Mouse (Mus musculus) neural tube, embryonic 14.5 days (tissue): ENCODE results near the gene Gpn2. TPM values are rescaled to one million over a fixed set of nuclear protein-coding genes. Genes with fewer than 3 reads are reported as not detected.

Experiments
- ATAC-seq: fragments of 200-750 bp; cut with Nextera tagmentation; 2 replicates; pipeline ENCODE4 v1.8.0; 2017; ENCODE audit warnings: low read depth, mild to moderate bottlenecking, moderate TSS enrichment, moderate library complexity
- H3K27ac ChIP-seq: fragments of 300-500 bp; sonication (generic); 2 replicates; pipeline ENCODE4 v1.5.1; 2014; ENCODE audit warnings: low read depth, mild to moderate bottlenecking, control low read depth, low read length, moderate library complexity, mixed read lengths
- H3K27me3 ChIP-seq: fragments of 300-500 bp; sonication (generic); 2 replicates; pipeline ENCODE4 v1.6.1; 2014; ENCODE audit warnings: low read length; ENCODE audit not compliant: control insufficient read depth, insufficient read depth
- H3K36me3 ChIP-seq: fragments of 300-500 bp; sonication (generic); 2 replicates; pipeline ENCODE4 v1.6.1; 2014; ENCODE audit warnings: low read length, mixed read lengths; ENCODE audit not compliant: control insufficient read depth, insufficient read depth
- H3K4me1 ChIP-seq: fragments of 300-500 bp; sonication (generic); 2 replicates; pipeline ENCODE4 v1.6.1; 2014; ENCODE audit warnings: low read length; ENCODE audit not compliant: control insufficient read depth, insufficient read depth
- H3K4me2 ChIP-seq: fragments of 300-500 bp; sonication (generic); 2 replicates; pipeline ENCODE4 v1.6.1; 2014; ENCODE audit warnings: mild to moderate bottlenecking, low read depth, low read length, control low read depth
- H3K4me3 ChIP-seq: fragments of 300-500 bp; sonication (generic); 2 replicates; pipeline ENCODE4 v1.5.1; 2014; ENCODE audit warnings: low read depth, low read length, control low read depth, mixed read lengths
- H3K9ac ChIP-seq: fragments of 300-500 bp; sonication (generic); replicated peaks from 2 replicates; pipeline ENCODE4 v1.6.1; 2014; ENCODE audit warnings: low read depth, mild to moderate bottlenecking, control low read depth, low read length, mixed read lengths
- H3K9me3 ChIP-seq: fragments of 300-500 bp; sonication (generic); 2 replicates; pipeline ENCODE4 v1.6.1; 2016; ENCODE audit warnings: low read length; ENCODE audit not compliant: control insufficient read depth
- WGBS: fragments of 180-500 bp; shearing (Covaris S2); extraction: QIAGEN DNeasy Blood & Tissue Kit; methylation state at CpG from one replicate; pipeline ENCODE4 v1.1.7; 2014; 5-methylcytosine and 5-hydroxymethylcytosine counted together
- polyA plus RNA-seq: library from polyadenylated mRNA; unstranded; fragments of >200 nt; fragmentation: Nextera tagmentation; extraction: Ambion mirVana; gene quantifications from 2 replicates; pipeline ENCODE4 v1.2.1, GENCODE M21; 2014

Gpn2 gene
- polyA plus RNA-seq, 1 experiment from 2014 or later: 18.8 TPM

- no peaks in the 10 kb centered on the region for H3K4me1 ChIP-seq
- H3K4me2 ChIP-seq: no peak overlapping the region
- no peak overlapping the region for H3K27ac ChIP-seq
- no peaks in the 10 kb centered on the region for H3K36me3 ChIP-seq
- no peak overlapping the region for H3K9ac ChIP-seq
- H3K27me3 ChIP-seq: no peaks in the 10 kb centered on the region
- 27% methylated on average over 10 of the region's 10 CpGs for WGBS
- no peak overlapping the region for H3K4me3 ChIP-seq
- no peak for ATAC-seq
- no peaks in the 10 kb centered on the region for H3K9me3 ChIP-seq
Observed at GRCm38 (mm10) chr4:133557041-133557717, 27.0 kb upstream of the Gpn2 start.

DNA sequence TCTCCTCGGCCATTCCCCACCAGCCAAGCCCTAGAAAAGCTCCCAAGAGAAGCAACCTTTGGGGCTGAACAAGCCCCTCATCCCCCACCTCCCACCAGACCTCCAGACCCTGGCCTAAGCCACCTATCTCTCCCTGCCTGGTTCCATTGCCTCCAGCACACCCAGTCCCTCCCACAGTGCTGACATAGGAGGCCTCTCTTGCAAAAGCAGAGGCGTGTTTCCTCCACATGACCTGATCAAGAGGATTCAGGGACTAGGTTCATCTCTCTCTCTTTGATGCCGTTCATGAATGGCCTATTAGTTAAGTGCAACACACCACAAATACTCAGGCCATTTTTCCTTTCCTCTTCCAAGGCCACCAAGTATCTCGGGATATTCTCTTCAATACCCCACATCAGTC is 24.3 kb upstream of the Gpn2 start:
- H3K9ac ChIP-seq: no peak overlapping the region
- H3K27ac ChIP-seq: no peak overlapping the region
- H3K4me2 ChIP-seq: no peak overlapping the region
- H3K9me3 ChIP-seq: no peaks in the 10 kb centered on the region
- no peaks in the 10 kb centered on the region for H3K36me3 ChIP-seq
- H3K4me1 ChIP-seq: no peaks in the 10 kb centered on the region
- no peak for ATAC-seq
- WGBS: 84% methylated on average over 4 of the region's 4 CpGs
- no peak overlapping the region for H3K4me3 ChIP-seq
- H3K27me3 ChIP-seq: no peaks in the 10 kb centered on the region

DNA sequence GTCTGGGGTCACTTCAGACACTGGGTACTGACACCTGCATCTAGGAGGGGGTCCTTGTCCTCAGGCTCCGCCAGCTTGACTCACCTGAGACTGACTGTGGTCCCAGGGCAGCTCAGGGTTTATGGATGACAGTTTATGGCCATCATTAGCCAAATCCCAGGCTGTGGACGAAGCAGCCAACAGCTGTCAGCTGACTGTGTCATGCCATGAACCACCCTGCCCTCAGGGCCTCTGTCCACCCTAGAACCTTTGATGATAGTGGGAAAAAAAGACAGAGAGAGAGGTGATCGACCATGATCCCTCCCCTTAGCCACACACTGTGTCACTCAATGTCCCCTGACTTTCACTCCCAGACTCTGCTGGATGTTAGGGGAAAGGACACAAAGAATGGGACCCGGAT is 22.5 kb upstream of the Gpn2 start:
- Histone ChIP-seq H3K27me3 (no peaks in the 10 kb centered on the region), H3K4me3 (no peak overlapping the region), H3K9ac (no peak overlapping the region), H3K9me3 (no peaks in the 10 kb centered on the region), H3K27ac (no peak overlapping the region), H3K4me2 (no peak overlapping the region), H3K36me3 (no peaks in the 10 kb centered on the region), H3K4me1 (no peaks in the 10 kb centered on the region)
- ATAC-seq: no peak
- WGBS: 43% methylated on average over 4 of the region's 4 CpGs

- Histone ChIP-seq H3K9me3 (no peaks in the 10 kb centered on the region), H3K4me1 (no peaks in the 10 kb centered on the region), H3K4me3 (no peak overlapping the region), H3K36me3 (no peaks in the 10 kb centered on the region), H3K9ac (no peak overlapping the region), H3K27me3 (no peaks in the 10 kb centered on the region), H3K27ac (no peak overlapping the region), H3K4me2 (no peak overlapping the region)
- ATAC-seq: no peak
- WGBS: 72% methylated on average over 11 of the region's 11 CpGs
Observed at GRCm38 (mm10) chr4:133563123-133563571, 21.0 kb upstream of the Gpn2 start.

DNA sequence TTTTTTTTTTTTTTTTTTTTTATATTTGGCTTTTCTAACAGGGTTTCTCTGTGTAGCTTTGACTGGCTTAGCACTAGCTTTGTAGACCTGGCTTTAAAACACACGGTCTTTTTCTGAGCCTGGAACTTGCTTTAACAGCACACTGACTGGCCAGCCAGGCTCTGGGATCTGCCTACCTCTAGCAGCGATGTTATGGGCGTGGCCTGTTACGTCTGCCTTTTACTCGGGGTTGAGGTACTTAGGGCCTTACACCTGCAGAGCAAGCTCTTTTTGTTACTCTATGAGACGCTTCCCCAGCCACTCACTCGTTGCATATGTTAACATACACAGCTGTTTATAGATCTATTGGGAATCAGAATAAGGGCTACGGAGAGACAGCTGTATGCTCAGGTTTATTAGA is 16.9 kb upstream of the Gpn2 start:
- Histone ChIP-seq H3K9ac (no peak overlapping the region), H3K36me3 (no peaks in the 10 kb centered on the region), H3K4me3 (no peak overlapping the region), H3K4me2 (no peak overlapping the region), H3K27me3 (no peaks in the 10 kb centered on the region), H3K4me1 (no peaks in the 10 kb centered on the region), H3K27ac (no peak overlapping the region), H3K9me3 (no peaks in the 10 kb centered on the region)
- ATAC-seq: no peak
- WGBS: 25% methylated on average over 8 of the region's 8 CpGs

DNA sequence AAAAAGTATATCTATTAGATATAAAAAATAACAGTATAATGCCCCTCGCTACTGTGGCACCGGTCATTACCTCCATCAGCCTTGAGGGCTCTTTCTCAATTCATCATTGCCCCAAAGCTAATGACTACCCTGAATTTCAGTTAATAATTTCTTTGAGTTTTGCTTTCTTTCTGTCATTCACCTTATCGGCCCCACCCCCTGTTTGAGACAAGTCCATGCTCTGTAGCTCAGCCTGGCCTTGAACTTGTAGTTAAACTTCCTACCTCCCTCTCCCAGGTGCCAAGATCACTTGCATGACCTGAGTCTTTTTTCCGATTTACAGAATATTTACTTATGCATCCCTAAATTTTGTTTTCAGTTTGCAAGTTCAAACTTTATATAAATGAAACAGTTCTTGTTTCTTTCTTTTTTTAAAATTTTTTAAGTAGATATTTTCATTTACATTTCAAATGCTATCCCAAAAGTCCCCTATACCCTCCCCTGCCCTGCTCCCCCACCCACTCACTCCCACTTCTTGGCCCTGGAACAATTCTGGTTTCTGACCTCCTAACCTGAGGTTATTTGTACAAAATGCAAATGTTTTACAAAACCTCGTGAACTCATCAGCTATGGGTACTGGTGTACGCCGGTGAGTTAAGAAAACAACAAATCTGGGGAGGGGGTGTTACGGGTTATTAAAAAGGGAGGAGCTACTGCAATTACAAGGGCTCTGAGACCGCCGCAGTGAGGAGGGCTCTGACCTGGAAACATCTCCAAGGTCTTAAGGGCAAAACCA is 14.7 kb upstream of the Gpn2 start:
- no peak overlapping the region for H3K4me3 ChIP-seq
- H3K4me2 ChIP-seq: no peak overlapping the region
- no peaks in the 10 kb centered on the region for H3K36me3 ChIP-seq
- H3K9ac ChIP-seq: no peak overlapping the region
- no peak overlapping the region for H3K27ac ChIP-seq
- no peaks in the 10 kb centered on the region for H3K9me3 ChIP-seq
- H3K4me1 ChIP-seq: no peaks in the 10 kb centered on the region
- ATAC-seq: no peak
- H3K27me3 ChIP-seq: no peaks in the 10 kb centered on the region
- WGBS: 79% methylated on average over 10 of the region's 10 CpGs

- Histone ChIP-seq H3K36me3 (no peaks in the 10 kb centered on the region), H3K4me3 (no peak overlapping the region), H3K4me1 (0 out of 2 replicates have a peak, but pooled peaks cover under 1% of the 10 kb centered on the region), H3K27me3 (no peaks in the 10 kb centered on the region), H3K4me2 (no peak overlapping the region), H3K9me3 (no peaks in the 10 kb centered on the region), H3K27ac (no peak overlapping the region), H3K9ac (no peak overlapping the region)
- WGBS: 63% methylated on average over 10 of the region's 10 CpGs
- ATAC-seq: no peak
Observed at GRCm38 (mm10) chr4:133570066-133570466, 14.1 kb upstream of the Gpn2 start.

GRCm38 (mm10) chr4:133574070-133574842 is 9.9 kb upstream of the Gpn2 start, which contains the start of gene Gpatch3:
Gene Gpatch3 (plus strand): TSS chr4:133574745.
- Histone ChIP-seq H3K9me3 (no peaks in the 10 kb centered on the region), H3K9ac (peak within 1 kb of the TSS; percentile 68), H3K4me2 (peak within 1 kb of the TSS; percentile 86), H3K36me3 (peaks cover 9% of the 10 kb centered on the region; the same call in 1 of the 2 replicates), H3K27ac (peak within 1 kb of the TSS; percentile 78), H3K27me3 (no peaks in the 10 kb centered on the region), H3K4me3 (peak within 1 kb of the TSS; percentile 82), H3K4me1 (peaks cover 5% of the 10 kb centered on the region; the same call in 1 of the 2 replicates)
- WGBS: 5% methylated on average over 44 of the region's 44 CpGs
- ATAC-seq: peak; percentile 93
